Mouse (Mus musculus): ENCODE results near the gene Tle1. TPM values are rescaled to one million over a fixed set of nuclear protein-coding genes. Genes with fewer than 3 reads are reported as not detected.

Gene Tle1
- polyA plus RNA-seq, 1 experiment: 25.1 TPM

DNA sequence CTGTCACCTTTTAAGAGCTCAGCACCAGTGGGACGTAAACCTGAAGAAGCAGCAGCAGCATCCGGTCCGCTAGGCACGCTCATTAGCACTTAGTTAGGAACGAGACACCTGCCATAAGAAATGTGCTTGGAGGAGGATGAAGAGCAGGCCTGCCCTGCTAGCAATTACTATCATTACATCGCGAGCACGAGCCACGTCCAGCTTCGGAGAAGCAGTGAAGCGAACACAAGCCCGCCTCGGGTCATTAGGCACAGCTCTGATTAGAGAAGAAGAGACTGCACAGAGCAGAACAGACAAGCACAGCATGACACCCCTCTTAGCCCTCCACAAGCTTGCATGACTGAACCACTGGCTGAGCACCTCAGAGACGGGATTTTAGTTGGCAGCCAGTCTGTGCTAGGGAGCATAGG lies 40.6 kb downstream of the Tle1 start:
- WGBS: 47% methylated on average over 14 of the region's 14 CpGs
- peak in 1 of 2 experiments; percentile 5 for DNase-seq
- TF ChIP-seq POLR2A (IDR thresholded peaks at IDR 0.05; ENCODE audit: borderline replicate concordance, insufficient read depth, low read length): no peak
- no peak for TF ChIP-seq CTCF (IDR thresholded peaks at IDR 0.05; ENCODE audit: borderline replicate concordance, insufficient read depth, low read depth, low read length)
- no peak overlapping the region for H3K27ac ChIP-seq (ENCODE audit: insufficient read depth, low read length)
- H3K4me1 ChIP-seq (ENCODE audit: control insufficient read depth, insufficient read depth, low read length): no peaks in the 10 kb centered on the region
- no peaks in the 10 kb centered on the region for H3K27me3 ChIP-seq (ENCODE audit: control insufficient read depth, insufficient read depth, low read length)
- no peak overlapping the region for H3K4me3 ChIP-seq (replicated peaks; ENCODE audit: insufficient read depth, low read depth, low read length)

DNA sequence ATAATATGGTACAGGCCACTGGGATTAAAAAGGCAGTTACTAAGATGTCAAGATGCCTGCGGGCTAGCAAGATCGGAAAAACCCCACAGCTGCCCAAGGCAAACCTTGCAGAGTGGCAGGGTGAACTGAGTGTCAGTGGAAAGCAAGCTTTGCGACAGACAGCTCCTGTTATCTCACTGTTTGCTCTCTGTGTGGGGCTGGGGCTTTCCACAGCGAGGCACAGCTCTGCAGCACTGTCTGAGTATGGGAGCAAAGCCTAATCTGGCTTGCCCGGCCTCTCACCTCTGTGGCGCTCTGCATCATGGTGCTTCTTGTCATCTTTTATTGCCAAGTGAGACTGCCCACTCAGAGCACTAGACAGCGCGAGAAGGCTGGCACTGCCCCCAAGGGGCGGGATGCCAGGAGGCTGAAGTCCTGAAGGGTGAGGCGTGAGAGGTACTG lies 42.8 kb downstream of the Tle1 start:
- H3K27me3 ChIP-seq (ENCODE audit: control insufficient read depth, insufficient read depth, low read length): no peaks in the 10 kb centered on the region
- H3K4me1 ChIP-seq (ENCODE audit: control insufficient read depth, insufficient read depth, low read length): no peaks in the 10 kb centered on the region
- peak in 1 of 2 experiments; percentile 6 for DNase-seq
- H3K27ac ChIP-seq (ENCODE audit: insufficient read depth, low read length): no peak overlapping the region
- no peak for TF ChIP-seq CTCF (IDR thresholded peaks at IDR 0.05; ENCODE audit: borderline replicate concordance, insufficient read depth, low read depth, low read length)
- no peak for TF ChIP-seq POLR2A (IDR thresholded peaks at IDR 0.05; ENCODE audit: borderline replicate concordance, insufficient read depth, low read length)
- H3K4me3 ChIP-seq (replicated peaks; ENCODE audit: insufficient read depth, low read depth, low read length): no peak overlapping the region
- 50% methylated on average over 10 of the region's 10 CpGs for WGBS

DNA sequence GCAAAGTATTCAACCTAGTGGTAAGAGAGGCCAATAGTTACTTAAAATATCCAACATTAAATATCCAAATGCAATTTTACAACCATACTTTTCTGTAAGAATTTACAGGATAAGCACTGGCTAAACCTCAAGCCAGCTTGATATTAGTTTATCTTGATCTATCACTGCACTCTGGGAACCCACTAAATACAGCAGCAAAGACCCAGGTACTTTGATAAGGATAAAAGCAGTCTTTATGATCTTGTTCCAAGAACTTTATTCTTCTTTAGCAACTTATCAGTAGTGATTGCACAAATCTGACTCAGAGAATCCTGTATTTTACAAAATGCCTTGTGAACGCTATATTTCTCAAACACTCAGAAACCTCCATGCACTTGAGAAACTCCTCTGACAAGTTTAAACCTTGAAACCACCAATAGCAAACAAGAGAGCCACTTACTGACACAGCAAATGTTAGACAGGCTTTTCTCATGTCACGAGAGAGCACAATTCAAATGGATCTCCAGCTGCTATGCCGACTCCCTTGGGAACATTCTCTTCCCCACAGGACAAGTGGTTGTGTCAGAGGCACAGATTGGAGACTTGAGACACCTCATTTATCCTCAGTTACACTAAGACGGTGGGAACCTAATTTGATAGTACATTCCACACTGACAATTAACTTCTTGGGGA lies 50.1 kb downstream of the Tle1 start:
- Histone ChIP-seq H3K27me3 (ENCODE audit: control insufficient read depth, insufficient read depth, low read length) (no peaks in the 10 kb centered on the region; the same call in 1 of the 2 replicates), H3K27ac (ENCODE audit: insufficient read depth, low read length) (no peak overlapping the region), H3K4me3 (replicated peaks; ENCODE audit: insufficient read depth, low read depth, low read length) (no peak overlapping the region), H3K4me1 (ENCODE audit: control insufficient read depth, insufficient read depth, low read length) (no peaks in the 10 kb centered on the region)
- 68% methylated on average over 4 of the region's 4 CpGs for WGBS
- TF ChIP-seq CTCF (IDR thresholded peaks at IDR 0.05; ENCODE audit: borderline replicate concordance, insufficient read depth, low read depth, low read length) (no peak), POLR2A (IDR thresholded peaks at IDR 0.05; ENCODE audit: borderline replicate concordance, insufficient read depth, low read length) (no peak)
- no peak for DNase-seq

DNA sequence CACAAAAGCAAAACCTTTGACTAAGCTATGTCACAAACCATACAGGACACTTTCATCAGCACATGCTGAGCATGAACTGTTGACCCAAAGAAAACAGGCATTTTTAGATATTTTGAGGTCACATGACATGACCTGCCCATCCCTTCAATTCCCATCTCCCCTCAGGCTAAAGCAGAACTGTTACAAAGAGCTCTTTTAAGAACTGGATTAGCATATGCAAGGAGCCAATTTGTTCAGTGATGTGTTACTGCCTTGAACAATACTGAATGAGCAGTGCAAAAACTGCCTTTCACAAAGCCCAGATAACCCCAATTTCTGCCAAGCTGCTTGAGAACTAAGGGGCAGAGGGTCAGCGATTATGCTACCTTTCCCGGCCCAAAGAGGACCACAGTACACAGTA lies 54.7 kb downstream of the Tle1 start:
- no peak overlapping the region for H3K4me3 ChIP-seq (replicated peaks; ENCODE audit: insufficient read depth, low read depth, low read length)
- 58% methylated on average over 2 of the region's 2 CpGs for WGBS
- DNase-seq: no peak
- no peaks in the 10 kb centered on the region; the same call in 1 of the 2 replicates for H3K27me3 ChIP-seq (ENCODE audit: control insufficient read depth, insufficient read depth, low read length)
- TF ChIP-seq POLR2A (IDR thresholded peaks at IDR 0.05; ENCODE audit: borderline replicate concordance, insufficient read depth, low read length): no peak
- no peak for TF ChIP-seq CTCF (IDR thresholded peaks at IDR 0.05; ENCODE audit: borderline replicate concordance, insufficient read depth, low read depth, low read length)
- no peak overlapping the region for H3K27ac ChIP-seq (ENCODE audit: insufficient read depth, low read length)
- no peaks in the 10 kb centered on the region for H3K4me1 ChIP-seq (ENCODE audit: control insufficient read depth, insufficient read depth, low read length)

DNA sequence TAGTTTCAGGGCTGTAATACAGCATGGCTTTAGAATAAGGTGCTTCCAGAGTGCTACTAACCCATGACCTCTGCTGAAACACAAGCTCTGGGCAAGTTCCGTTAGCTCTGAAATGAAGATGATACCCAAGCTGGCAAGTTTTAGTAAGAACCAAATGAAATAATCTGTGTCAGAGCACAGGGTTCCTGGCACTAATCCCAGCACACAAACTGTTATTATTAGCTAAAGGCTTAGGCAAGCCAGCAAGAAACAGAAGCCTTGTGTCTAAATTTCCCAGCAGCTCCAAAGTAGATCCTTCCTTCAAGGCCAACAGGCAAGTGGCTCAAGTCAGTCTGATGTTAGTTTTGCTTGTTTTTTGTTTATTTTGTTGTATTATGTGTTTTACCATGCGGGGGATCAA lies 56.2 kb downstream of the Tle1 start:
- peak in 1 of 2 experiments; percentile 42 for DNase-seq
- H3K27ac ChIP-seq (ENCODE audit: insufficient read depth, low read length): no peak overlapping the region

DNA sequence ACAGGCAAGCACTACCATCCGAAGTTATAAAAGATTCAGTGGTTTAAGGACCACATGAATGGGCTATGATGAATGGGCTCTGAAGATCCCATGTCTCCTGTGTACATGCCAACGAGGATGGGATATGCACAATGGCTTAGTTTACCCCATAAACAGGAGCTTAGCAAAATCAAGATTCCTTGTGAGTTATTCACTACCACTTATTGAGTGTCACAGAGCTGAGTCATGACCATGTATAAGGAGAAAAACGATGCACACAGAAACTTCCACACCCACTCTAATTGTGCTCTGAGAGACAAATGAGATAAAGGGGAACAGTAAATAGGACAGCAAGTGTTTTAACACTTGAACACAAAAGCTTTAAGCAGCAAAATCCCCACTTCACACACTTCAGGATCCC lies 60.0 kb downstream of the Tle1 start:
- TF ChIP-seq POLR2A (IDR thresholded peaks at IDR 0.05; ENCODE audit: borderline replicate concordance, insufficient read depth, low read length): no peak
- no peak for TF ChIP-seq CTCF (IDR thresholded peaks at IDR 0.05; ENCODE audit: borderline replicate concordance, insufficient read depth, low read depth, low read length)

More for the DNA sequence above, 56.2 kb downstream of the Tle1 start:
- Histone ChIP-seq H3K4me3 (replicated peaks; ENCODE audit: insufficient read depth, low read depth, low read length) (no peak overlapping the region), H3K27me3 (ENCODE audit: control insufficient read depth, insufficient read depth, low read length) (no peaks in the 10 kb centered on the region; the same call in 1 of the 2 replicates), H3K4me1 (ENCODE audit: control insufficient read depth, insufficient read depth, low read length) (no peaks in the 10 kb centered on the region)
- no peak for TF ChIP-seq CTCF (IDR thresholded peaks at IDR 0.05; ENCODE audit: borderline replicate concordance, insufficient read depth, low read depth, low read length)
- TF ChIP-seq POLR2A (IDR thresholded peaks at IDR 0.05; ENCODE audit: borderline replicate concordance, insufficient read depth, low read length): no peak
- WGBS: 46% methylated on average over 2 of the region's 2 CpGs

DNA sequence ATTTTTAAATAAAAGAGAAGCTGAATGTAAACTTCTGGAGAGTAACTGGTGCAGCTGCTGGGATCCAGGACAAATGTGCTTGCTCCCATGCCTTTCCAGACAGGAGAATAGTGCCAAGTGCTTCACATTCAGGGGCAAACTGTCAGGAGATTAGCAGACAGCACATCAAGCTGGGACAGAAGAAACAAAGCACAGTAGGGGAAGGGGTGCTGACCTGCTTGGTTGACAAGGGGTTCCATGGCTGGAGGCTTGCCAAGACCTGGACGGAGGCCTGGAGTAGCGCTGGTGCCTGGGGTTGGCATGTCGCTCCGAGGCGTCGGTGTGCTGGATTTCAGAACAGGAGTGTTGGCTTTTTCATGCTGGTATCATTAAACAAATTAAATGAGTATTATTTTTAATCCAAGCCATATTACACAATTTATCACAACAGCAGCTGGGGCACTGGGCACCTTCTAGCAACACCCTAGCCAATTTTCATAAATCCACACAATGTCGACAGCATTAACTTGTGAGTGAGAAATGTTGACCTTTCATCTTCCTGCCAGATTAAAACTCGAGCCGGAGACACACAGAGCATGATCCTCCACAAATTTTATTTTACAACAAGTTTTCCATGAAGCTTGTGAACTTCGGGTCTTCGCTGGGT lies 61.1 kb downstream of the Tle1 start:
- H3K27me3 ChIP-seq (ENCODE audit: control insufficient read depth, insufficient read depth, low read length): no peaks in the 10 kb centered on the region
- no peaks in the 10 kb centered on the region for H3K4me1 ChIP-seq (ENCODE audit: control insufficient read depth, insufficient read depth, low read length)
- 50% methylated on average over 11 of the region's 11 CpGs for WGBS
- H3K27ac ChIP-seq (ENCODE audit: insufficient read depth, low read length): no peak overlapping the region
- DNase-seq: peak in 1 of 2 experiments; percentile 15
- TF ChIP-seq POLR2A (IDR thresholded peaks at IDR 0.05; ENCODE audit: borderline replicate concordance, insufficient read depth, low read length): no peak
- no peak for TF ChIP-seq CTCF (IDR thresholded peaks at IDR 0.05; ENCODE audit: borderline replicate concordance, insufficient read depth, low read depth, low read length)
- no peak overlapping the region for H3K4me3 ChIP-seq (replicated peaks; ENCODE audit: insufficient read depth, low read depth, low read length)

More for the DNA sequence above, 60.0 kb downstream of the Tle1 start:
- no peak for DNase-seq
- H3K27ac ChIP-seq (ENCODE audit: insufficient read depth, low read length): no peak overlapping the region
- no peaks in the 10 kb centered on the region for H3K4me1 ChIP-seq (ENCODE audit: control insufficient read depth, insufficient read depth, low read length)
- WGBS: 79% methylated on average over 3 of the region's 3 CpGs
- H3K27me3 ChIP-seq (ENCODE audit: control insufficient read depth, insufficient read depth, low read length): no peaks in the 10 kb centered on the region
- H3K4me3 ChIP-seq (replicated peaks; ENCODE audit: insufficient read depth, low read depth, low read length): no peak overlapping the region

Measured in cerebellum, adult 2 months (tissue).